Mouse (Mus musculus) heart, postnatal 4 days (tissue): ENCODE data around the gene Opn4. TPM values are rescaled to one million over a fixed set of nuclear protein-coding genes. Genes with fewer than 3 reads are reported as not detected.

Source experiments
- DNase-seq: peaks from one replicate; pipeline ENCODE4 v3.0.0; 2021
- total RNA-seq, 2 experiments: library from RNA; stranded (reverse); gene quantifications; 2 replicates each; pipeline ENCODE4 v1.2.3; 2021

The Opn4 gene
- total RNA-seq, 2 experiments from 2014 or later = 2.9 to 4.8 TPM

DNA sequence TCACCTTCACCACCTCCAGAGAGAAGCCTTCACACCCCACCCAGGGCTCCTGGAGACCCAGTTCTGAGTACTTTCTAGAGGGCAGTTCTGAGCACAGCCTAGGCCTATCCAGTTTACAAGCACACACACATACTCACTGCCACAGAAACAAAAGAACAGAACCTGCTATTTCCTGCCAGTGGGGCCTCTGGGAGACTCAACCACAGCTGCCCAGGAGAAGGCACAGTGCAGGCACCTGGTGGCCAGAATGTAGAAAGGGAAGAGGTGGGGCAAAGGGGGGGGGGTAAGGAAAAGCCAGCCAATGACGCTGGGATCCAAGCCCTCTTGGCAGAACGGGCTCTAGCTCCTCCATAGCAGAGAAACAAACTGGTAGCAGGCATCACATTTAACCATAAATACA, 37.5 kb downstream of the Opn4 start:
- DNase-seq = no peak

DNA sequence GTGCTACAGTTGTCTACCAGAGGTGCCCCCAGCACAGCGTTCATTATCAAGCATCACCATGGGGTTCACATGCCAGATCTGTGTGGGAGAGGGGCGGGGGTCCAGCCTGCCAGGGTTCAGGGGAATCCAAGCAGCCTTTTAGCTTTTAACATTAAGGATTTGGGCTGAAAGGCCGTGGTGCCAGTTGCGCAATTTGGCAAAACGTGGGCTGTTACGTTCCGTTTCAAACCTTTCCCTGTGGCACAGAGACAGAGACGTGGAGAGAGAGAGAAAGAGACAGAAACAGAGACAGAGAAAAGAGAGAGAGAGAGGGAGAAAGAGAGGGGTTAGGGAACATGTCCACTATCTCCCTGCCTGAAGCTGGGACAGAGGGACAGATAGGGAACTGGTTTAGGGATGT, 38.3 kb downstream of the Opn4 start:
- DNase-seq = no peak

DNA sequence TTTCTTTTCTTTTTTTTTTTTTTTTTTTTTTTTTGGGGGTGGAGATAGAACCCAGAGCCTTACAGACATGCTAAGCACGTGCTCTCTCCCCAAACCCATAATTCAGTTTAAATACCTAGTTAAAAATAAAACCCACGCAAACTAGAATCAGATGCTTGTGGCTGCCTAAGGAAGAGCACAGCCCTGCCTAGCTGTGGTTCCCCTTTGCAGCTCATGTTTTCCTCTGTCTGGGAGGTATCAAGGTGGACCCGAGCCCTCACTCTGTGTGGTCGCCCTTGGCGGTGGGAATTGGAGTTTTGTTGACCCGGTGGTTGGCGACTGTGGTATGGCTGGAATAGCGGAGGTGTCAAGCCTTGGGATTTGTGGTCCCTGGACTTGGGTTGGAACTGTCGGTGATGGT, 41.0 kb downstream of the Opn4 start:
- DNase-seq = no peak

DNA sequence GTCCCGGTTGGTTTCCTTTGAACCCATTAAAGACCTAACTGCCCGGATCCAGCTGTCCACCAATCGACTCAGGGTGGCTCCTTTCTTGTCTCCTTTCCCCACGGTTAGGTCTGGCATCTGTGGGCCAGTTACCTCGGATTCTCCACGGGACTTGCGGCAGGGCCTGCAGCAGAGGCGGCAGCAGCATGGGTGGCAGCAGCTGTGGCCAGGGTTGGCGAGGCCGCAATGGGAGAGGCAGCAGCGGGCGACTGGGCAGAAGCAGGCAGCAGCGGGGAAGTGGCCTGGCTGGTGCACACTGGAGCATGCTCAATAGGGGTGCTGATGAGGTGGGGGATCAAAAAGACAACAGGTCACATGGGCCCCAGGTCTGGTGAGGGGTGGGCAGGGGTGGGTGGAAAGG, 44.7 kb downstream of the Opn4 start:
- DNase-seq = no peak

DNA sequence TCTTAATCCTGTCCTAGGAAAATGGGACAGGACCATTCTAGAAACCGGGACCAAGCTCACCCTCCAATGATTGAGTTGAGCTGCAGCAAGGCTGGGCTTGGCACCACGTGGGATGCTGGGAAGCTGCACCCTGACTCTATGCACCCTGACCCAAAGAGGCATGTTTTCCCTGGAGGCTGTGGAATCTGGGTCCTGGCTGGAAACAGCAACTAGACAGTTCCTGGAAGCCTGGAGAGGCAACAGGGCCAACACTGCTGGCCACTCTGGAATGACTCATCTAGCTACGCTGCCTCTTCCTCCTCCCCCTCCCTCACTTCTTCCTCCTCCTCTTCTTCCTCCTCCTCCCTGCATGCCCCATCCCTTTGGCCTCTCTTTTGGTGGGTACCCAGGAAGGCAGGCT, 45.9 kb downstream of the Opn4 start:
- no peak for DNase-seq

DNA sequence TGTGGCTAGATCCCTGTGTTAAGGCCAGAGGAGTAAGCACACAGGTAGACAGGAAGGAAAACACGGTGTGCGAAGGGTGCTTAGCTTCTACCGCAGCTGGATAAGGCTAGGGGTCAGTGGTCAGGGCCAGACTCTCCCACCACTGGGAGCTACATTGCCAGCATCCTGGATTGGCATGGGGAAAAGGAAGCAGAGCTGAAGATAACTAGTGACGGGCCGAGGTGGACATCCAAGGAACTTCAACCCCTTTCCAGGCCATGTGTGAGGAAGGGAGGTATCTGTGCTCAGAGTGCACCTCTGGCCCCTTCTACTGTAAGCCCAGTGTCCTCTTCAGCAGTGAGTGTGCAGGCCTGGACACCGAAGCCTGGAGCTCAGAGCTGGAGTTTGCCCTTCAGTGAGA, 46.5 kb downstream of the Opn4 start:
- no peak for DNase-seq

DNA sequence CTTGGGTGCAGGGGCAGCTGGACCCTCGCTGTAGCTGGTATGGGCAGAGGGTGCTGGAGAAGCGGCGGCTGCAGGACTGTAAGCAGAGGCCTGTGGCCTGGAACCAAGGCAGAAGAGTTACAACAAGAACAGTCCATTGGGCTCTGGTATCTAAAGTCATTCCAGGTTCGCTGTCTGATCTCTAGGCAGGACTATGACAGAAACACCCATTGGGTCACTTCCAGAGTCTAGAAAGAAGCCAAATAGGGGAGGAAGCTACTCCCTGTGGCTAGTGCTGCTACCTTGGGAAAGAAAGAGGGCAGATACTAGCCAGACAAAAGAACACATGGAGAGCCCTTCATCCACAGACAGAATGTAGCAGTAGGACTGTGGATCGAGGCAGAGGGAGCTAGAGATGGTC, 47.7 kb downstream of the Opn4 start:
- no peak for DNase-seq

DNA sequence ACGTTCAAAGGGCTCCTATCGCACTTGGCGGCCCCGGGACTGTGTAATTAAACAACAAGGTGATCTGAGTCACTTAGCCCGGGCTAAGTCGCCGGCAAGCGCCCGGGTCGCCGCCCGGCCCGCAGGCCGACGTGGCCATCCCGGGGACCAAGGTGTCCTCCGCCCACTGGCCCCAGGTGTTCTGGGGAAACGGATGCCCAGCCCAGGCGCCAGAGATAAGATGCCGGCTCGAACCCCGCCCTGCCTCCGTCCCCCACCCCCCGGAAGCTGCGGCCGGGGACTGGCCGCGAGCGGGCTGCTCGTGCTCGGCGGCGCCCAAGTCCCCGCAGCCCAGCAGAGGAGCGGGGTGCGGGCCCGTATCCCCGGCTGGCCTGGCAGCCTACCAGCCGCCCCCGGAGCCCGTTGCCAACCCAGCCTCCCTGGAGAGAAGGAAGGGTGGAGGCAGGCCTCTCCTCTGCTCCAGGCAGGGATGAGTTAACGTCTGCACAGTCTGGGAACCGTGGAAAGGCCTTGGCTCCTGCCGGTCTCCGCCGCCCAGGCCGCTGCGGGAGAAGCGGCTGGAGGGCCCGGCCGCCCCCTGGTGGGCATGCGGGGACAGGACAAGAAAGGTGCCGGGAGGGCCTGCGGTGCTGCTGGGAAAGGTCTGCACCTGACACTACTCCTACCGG, 50.8 kb downstream of the Opn4 start:
- DNase-seq = peak; percentile 88

DNA sequence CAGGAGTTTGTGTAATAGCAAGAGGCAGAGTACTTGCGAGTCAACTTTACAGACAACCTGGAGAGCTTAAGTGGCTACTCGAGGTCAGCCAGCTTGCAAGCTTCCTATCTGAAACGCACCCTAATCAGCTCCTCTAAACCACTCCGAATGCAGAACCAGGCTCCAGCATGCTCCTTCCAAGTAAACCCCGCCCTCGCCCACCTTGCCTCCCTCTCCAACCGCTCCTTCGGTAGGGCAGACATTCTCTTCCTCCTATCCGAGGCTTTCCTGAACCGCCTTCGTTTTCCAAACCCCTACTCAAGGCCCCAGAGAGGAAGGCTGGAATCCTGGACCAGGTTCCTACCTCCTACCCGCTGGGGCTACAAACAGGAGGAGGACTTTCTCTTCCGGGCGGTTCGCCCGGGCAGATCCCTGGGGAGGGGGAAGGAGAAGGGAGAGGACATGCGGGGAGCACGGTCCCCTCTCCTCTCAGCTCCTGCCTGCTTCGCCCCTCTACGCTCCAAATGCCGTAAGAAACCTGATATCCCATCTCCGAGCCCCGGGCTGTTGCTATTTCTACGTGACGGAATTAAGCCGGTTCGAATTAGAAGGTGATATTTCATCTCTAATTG, 51.4 kb downstream of the Opn4 start:
- peak; percentile 73 for DNase-seq

DNA sequence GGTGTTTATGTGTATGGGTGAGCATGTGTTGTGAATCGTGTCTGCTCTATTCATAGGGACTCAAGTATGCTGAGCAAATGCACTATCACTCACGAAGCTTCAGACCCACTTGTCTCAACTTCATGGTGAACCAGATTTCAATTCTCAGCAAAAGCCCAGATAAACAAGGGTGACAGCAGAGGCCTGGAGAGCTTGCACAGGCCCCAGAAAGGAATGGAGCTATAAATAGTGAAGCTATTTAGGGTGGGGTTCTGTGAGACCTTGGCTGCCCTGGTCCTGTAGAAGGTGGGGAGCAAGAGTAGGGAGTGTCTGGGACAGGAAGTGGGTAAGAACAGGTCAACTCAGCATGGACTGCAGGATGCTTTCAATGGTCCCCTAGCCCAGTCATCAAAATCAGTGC, 55.4 kb downstream of the Opn4 start:
- peak; percentile 57 for DNase-seq

DNA sequence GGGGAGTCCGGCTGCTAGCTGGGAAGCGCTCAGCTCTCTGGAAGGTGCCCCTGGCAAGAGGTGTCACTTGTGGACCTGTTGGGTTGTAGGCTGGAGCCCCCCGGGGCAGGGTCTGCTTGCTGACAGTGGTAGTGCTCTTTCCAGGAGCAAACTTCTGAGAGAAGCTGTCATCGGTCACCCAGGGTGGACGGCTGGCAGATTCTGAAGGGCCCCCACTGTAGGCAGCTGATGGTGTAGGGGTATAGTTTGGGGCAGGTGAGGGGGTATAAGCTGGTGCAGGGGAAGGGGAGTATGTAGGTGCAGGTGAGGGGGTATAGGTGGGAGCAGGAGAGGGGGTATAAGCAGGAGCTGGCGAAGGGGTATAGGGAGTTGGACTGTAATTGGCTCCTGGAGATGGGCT, 55.9 kb downstream of the Opn4 start:
- no peak for DNase-seq

DNA sequence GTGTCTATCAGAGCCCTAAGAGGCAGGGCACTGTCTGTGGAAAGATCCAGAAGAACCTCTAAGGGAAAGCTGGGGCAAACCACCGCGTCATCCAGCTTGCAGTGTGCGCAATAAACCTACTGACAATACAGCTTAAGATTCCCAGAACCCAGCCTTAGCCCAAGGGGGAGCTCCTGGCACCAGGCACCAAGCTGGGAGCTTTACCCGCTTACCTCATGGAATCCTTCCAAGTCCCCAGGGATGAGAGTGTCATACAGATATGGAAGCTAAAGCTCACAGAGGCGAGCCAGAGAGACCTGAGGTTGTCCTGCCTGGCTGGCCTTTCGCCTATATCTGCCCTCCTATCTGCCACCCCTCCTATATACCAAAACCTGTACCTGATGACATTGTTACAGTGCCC, 56.3 kb downstream of the Opn4 start:
- DNase-seq = peak; percentile 68

DNA sequence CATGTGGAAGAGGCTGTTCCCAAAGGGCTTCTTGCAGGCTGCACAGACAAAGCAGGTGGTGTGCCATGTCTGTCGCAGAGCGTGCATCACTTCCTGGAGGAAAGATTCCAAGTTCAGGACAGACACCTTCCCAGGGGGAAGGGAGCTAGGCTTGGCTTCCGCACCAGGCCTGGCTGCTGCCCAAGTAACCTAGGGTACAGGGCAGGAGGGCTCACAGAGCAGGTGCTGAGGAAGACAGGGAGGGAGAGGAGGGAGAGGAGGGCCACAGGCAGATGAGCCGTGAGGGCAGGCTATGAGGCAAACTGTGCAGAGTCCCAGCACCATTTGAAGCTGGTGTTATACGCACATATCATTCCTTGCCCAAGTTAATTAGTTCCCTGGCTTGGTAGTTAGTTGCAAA, 58.0 kb downstream of the Opn4 start:
- no peak for DNase-seq

DNA sequence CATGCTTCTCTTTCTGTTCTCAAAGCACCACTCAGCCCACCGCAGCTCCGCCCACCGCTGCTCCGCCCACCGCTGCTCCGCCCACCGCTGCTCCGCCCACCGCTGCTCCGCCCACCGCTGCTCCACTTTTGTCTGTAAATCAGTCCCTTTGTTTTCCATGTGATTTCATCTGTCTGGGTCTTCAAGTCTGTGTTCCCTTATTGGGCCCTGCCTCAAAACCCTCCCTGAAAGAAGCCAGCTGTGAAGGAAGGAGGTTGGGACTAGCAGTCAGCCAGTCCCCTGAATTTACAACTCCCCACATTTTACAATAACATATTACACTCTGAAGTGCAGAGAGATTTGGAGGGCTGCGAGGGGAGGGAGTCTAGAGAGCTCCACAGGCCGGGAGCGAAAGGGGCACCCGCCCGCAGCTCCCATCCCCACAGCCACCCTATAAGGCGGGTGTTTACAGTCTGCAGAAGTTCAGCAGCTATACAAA, 59.2 kb downstream of the Opn4 start:
- peak; percentile 78 for DNase-seq

Other genes starting within 250 kb of the Opn4 start
- gene Fam25c, start 244.7 kb downstream of the Opn4 start, total RNA-seq = not detected
- gene Sncg, start 225.4 kb downstream of the Opn4 start, total RNA-seq = 1 to 10 TPM; 2.3 to 2.9 TPM
- gene Mmrn2, start 224.7 kb downstream of the Opn4 start, total RNA-seq = 10 to 100 TPM; 42.1 to 43.6 TPM
- 100 to 1,000 TPM; 107 to 115 TPM for gene Bmpr1a, start 96.8 kb downstream of the Opn4 start, total RNA-seq
- not detected for gene 9230112D13Rik, start 77.3 kb downstream of the Opn4 start, total RNA-seq
- 100 to 1,000 TPM; 709 to 766 TPM for gene Ldb3, start 11.5 kb downstream of the Opn4 start, total RNA-seq
- gene Wapl, start 73.8 kb upstream of the Opn4 start, total RNA-seq = 10 to 100 TPM; 46.0 to 46.5 TPM
- under 1 TPM; 0.09 to 0.24 TPM for gene Grid1, start 220.0 kb upstream of the Opn4 start, total RNA-seq